Mouse (Mus musculus): ENCODE measurements around the gene Fam98b.

Fam98b gene

DNA sequence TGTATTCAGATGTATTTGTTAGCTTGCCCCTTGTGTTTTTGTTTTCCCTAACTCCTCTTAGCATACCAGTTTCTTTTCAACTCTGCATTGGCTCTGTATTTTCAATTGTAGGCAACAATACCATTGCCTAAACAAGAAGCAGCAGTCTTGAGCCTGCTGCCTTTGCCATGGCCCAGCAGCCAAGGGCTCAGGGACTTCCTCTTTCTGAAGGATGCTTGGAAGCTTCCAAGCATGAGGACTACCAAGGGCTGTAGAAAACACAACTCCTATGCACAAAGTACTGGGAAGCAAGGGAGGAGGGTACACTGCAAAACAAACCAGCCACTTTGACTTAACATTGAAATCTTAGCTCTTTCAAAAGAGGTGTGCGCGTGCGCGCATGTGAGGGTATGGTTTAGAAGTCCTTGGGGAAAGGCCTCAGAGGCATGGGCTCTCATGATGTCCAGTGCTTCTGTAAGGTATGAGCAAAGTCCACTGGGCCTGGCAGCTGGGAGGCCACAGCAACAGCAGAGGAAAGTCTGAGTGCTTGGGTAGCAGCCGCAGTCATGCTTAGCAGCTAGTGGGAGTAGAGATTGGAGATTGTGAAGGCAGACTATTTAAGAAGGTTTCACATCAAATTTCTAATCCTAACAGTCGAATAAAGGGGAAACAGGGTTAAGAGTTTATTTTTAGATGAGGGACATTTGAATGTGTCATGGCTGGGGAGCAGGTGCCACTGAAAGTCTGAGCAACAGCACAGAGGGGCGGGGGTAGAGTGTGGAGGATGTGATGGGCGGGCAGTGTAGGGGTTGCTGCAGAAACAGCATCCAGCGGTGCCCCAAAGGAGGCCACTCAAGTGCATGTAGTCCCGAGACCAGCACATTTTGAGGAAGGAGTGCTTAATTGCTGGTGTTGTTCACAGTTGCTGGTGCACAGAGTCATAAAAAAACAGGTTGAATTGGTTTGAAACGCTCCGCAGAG, 54.1 kb downstream of the Fam98b start:
- peak; percentile 33 for DNase-seq

GRCm38 (mm10) chr2:117304941-117305340, 55.4 kb downstream of the Fam98b start:
- no peak for DNase-seq

DNA sequence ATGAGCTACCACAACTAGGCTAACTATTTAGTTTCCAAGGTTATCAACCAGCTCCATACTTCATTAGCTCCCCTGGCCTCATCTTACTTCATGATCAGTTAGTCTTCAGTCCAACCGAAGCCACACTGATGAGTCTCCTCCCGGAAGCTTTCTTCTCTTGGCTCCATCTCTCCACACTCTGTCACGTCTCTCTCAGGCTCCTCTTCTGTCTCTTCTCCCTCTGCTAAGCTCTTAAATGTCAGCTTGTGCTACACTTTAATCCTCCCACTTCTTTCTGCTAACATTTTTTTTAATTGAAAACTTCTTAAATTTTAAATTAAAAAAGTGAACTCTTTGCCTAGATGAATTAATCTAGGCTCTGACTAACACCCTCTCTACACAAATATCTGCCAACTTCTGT, 58.4 kb downstream of the Fam98b start:
- DNase-seq: no peak

DNA sequence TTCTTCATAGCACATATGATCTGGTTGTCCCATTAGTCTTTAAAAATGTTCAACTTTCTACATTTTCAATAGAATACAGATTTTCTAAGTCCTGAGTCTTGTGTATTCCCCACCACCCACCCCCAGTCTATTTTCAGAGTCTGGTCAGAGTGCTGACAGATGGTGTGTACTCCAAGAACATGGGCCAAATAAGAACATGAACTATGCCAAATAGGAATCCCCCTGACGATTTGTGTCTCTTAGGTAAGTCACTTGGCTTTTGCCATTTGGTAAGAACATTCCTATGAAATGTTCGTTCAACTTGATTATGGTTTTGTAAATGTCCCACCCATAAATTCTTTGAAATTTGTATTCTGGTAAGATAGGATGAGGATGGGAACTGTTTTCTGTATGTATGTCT, 59.5 kb downstream of the Fam98b start:
- no peak for DNase-seq

DNA sequence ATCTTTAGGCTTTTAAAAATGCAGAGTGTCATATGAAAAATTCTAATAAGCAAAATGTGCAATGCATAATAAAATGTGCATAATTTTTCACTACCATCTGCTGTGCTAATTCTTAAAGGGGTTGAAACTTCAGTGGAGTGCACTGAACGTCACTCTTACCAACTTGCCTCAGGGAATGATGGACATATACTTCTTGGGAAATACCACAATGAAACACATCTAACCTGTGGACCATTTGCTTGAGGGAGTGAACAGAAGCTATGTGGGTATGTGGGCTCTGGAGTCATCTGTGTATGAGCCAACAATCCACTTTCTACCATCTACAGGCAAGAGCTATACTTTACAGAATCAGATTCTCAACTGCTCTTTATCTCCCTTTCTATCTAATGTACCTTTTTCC, 61.8 kb downstream of the Fam98b start:
- no peak for DNase-seq

- no peak for DNase-seq
Observed at GRCm38 (mm10) chr2:117312030-117312429, 62.5 kb downstream of the Fam98b start.

- peak; percentile 27 for DNase-seq
Observed at GRCm38 (mm10) chr2:117312441-117312895, 62.9 kb downstream of the Fam98b start.

GRCm38 (mm10) chr2:117313586-117314235, 64.2 kb downstream of the Fam98b start:
- no peak for DNase-seq

GRCm38 (mm10) chr2:117318991-117319390, 69.5 kb downstream of the Fam98b start:
- no peak for DNase-seq
